Mouse (Mus musculus) thymus, postnatal 10 days (tissue): ENCODE measurements around the gene Ppp5c.
"Not testable (repeated sequence)": the region's sequence is repeated elsewhere in the genome, so short reads cannot be mapped to it uniquely, and the experiment has no call there.

Source experiments
- DNase-seq, 2 experiments: peaks; one replicate each; pipeline ENCODE4 v3.0.0; 2021; ENCODE audit warnings: low spot score in 2 of 2

Gene Ppp5c

DNA sequence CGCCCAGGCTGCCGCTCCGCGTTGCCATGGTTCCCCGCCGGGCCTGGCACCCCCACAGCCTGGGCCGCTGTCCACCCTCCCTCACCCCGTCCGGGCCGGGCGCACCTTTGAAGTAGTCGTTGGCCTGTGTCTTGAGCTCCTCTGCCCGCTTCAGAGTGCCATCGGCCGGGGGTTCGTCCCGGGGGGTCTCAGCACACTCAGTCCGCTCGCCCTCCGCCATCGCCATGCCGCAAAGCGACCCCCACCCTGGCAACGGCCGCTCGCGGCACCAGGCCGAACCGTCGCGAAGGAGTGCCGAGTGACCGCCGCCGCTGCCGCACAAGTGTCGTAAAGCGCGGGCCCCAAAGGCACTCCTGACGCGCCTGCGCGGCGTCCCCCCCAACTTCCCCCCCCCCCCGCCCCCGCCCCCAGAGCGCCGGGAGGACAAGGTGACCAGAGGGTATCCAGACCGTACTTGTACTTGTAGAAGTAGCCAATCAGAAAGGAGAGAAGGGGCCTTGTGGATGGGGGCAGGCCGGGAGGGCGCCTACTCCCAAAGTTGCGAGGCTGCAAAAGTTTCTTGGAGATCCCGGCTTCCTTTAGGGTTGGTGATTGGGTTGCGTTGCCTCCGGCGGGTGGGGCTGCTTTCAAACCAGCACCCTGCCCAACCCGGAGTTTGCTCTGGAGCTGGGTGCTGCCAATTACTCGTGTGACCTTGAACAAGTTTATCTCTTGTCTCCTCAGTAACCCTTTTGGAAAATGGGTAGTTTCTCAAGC lies at the start of gene Ppp5c:
TSS of gene Ppp5c (minus strand) at position 337 of the 756 bp plus-strand sequence.
- peak; percentile 76 to 77 for DNase-seq

DNA sequence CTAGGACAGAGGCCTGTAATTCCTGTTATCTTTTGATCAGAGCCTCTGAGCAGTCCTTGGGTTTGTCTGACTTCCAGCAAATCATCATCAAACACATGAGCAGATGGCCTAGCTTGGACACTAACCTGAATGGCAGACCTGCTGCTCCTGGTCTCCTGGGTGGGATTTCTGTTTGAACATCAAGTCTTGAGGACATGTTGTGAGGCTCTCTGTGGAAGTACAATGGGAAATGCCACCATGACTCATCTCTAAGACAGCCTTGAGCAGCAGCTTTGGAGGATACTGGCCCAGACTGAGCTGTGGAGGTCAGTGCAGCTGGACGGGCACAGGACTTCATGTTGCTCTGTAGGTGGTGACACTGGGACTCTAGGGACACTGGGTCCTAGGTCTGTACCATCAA lies 48.8 kb upstream of the Ppp5c start:
- no peak for DNase-seq

DNA sequence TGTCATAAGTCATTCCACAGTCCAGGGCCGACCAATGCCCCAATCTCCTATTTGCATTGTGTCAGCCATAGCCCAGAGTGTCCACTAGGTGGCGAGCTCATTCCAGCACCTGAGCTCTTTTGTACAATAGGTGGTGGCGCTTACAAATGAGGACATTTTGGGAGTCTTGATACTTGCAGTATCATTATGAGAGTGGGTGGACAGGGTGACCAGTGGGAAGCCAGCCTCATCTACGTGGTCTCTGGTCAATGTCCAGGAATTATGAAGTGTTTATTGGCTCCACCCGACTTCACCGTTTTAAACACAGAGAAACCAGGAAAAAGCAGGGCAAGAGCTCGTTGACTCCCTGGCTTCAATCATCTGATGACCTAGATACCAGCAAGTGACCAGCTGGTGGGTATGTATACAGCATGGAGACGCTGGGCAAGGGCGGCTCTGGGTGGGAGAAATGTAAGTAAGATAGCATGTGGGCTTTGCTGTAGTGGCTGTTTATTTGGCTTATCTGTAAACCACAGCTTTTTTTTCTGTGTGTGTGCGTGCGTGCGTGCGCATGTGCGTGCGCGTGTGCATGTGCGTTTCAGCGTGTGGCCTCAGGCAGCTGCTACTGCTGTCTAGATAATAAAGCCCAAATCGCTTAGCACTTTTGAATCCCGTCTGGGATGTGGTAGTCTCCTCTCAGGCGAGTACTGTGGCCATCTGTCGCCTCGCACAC lies 46.3 kb upstream of the Ppp5c start, which contains the start of gene Psg16:
TSS of gene Psg16 (plus strand) at position 137 of the 712 bp plus-strand sequence.
- peak in 1 of 2 experiments; percentile 59 for DNase-seq

DNA sequence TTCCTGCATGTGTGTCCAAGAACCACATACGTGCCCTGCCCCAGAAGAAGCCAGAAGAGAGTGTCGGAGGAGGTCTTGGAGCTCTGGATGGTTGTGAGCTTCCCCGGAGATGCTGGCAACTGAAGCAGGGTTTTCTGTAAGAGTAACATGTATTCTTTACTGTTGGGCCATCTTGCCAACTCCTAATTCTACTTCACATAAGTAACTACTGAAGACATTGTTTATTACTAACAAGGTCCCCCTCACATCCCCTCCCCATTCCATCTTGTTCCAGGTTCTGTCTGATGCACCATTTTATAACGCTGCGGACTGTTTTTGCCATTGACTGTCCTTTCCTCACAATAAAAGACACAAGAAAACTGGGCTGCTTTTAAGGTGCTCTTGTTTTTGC lies 45.8 kb upstream of the Ppp5c start:
- DNase-seq, result no peak

DNA sequence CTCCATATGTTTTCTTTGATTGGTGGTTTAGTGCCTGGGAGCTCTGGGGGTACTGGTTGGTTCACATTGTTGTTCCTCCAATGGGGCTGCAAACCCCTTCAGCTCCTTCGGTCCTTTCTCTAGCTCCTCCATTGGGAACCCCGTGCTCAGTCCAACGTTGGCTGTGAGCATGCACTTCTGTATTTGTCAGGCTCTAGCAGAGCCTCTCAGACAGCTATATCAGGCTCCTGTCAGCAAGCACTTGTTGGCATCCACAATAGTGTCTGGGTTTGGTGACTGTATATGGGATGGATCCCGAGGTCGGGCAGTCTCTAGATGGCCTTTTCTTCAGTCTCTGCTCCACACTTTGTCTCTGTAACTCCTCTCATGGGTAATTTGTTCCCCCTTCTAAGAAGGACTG lies 39.9 kb upstream of the Ppp5c start:
- not testable (repeated sequence) for DNase-seq

DNA sequence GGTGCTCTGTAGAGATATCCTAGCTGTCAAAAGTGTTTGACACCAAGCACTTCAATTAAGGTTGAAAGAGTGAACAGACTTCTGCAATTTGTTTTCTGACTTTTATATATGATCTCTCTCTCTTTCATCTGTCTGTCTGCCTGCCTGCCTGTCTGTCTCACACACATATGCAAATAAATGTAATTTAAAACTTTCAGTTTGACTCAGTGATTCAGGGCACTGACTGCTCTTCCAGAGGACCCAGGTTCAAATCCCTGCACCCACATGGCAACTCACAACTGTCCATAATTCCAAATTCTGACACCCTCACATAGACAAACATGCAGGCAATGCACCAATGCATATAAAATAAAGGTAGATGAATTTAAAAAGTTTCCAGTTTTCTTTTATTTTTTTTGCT lies 39.3 kb upstream of the Ppp5c start:
- DNase-seq, result no peak

DNA sequence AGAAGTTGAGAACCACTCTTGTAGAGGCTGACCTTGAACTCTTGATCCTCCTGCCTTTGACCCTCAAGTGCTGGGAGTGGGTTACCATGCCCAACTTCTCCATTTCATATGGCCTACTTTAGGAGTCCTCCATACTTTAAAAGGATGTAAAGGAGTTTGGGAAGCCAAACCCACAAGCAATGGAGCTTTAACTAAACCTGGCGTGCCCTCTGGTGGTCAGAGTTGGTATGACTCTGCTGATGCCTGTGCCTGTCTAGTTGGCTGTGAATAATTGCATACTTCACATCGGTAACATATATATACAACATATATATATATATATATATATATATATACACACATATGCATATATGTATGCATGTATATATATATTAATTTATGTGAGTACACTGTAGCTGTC lies 38.7 kb upstream of the Ppp5c start:
- peak; percentile 61 to 83 for DNase-seq

DNA sequence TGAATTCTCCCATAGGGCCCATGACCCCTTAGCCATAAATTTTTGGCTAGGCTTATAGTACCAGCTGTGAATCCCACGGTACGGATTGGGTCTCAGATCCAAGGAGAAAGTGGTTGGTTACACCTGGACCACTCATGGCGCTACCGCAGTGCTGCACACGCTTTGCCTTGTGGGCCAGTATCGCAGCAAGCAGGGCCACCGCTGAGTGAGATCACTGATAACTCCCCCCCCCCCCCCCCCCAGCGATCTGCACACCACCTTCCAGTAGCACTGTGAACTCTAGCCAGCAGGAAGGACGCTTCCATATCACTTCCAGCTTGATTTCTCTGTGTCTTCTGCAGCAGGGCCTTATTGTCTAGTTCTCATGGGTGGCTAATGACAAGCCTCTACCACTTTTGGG lies 37.9 kb upstream of the Ppp5c start:
- DNase-seq, result no peak

DNA sequence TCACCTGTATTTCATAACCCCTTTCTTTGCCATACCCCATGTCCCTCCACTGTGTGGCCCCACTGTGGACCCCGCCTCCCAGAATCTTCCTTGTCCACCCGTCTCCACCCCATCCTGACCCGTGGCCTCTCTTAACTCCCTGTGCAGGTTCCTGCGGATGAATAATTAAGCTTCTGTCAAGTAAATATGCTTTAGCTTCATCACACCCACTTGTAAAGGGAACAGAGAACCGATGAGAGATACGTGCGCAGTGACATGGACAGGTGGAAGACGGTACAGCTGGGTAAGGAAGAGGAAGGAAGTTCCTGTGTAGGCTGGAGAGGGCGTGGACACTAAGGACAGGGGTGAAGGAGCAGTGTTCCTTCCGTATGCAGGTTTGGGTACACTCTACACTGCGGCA lies 35.1 kb upstream of the Ppp5c start:
- no peak for DNase-seq

DNA sequence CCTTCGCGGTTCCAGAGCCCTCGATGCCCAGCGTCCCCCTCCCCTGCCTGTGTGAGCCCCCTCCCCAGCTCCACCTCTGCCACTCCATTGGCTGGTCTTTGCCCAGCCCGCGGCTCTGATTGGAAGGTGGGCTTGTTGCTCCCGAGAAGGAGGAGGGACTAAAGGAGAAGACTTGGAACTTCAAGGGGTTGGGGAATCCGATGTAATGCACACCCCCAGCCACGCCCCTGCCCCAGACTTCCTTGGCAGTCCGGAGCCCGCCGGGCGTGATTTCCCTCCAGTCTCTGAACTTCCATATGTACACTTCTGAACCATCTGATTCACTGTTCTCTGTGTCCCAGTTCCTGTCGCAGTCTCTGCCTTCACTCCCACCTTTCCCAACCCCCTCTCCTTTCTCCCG lies 34.7 kb upstream of the Ppp5c start, which contains the start of gene Hif3a:
TSS of gene Hif3a (minus strand) at position 39 of the 400 bp plus-strand sequence.
- DNase-seq, result no peak

DNA sequence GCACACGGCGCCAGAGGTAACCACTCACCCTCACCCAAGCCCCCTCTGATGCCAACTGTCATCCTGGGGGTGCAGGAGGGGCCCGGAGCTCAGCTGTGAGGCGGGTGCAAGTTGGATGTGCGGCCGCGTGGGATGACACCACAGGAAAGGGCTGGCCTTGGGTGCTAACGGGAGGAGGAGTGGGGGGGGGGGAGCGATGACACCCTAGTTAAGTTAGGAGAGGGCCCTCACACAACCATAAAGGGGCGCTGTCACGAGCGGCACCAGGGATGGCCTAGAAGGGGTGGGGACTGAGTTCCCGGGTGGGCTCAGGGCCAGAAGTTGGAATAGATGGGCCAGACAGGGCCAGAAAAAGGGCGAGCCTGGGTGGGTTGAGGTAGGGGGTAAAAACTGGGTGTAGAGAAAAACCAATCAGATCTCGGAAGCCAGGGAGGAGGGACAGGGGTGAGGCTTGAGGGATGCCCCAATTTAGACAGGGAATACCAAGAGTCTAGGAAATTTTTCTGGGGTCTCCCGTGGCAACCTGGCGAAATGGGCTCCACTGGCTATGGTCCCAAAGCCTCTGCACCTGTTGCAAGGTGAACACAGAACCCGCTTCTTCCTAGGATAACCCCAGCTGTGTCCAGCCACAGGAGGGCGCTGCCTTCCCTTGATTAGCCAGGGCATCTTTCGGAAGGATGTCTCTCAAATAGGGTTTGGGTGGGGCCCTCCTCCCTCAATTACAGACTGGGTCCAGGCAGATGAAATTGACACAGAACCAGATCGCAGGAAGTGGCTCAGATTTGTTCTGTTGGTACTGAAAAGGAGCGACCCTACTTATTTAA lies 33.3 kb upstream of the Ppp5c start:
- peak in 1 of 2 experiments; percentile 21 for DNase-seq

DNA sequence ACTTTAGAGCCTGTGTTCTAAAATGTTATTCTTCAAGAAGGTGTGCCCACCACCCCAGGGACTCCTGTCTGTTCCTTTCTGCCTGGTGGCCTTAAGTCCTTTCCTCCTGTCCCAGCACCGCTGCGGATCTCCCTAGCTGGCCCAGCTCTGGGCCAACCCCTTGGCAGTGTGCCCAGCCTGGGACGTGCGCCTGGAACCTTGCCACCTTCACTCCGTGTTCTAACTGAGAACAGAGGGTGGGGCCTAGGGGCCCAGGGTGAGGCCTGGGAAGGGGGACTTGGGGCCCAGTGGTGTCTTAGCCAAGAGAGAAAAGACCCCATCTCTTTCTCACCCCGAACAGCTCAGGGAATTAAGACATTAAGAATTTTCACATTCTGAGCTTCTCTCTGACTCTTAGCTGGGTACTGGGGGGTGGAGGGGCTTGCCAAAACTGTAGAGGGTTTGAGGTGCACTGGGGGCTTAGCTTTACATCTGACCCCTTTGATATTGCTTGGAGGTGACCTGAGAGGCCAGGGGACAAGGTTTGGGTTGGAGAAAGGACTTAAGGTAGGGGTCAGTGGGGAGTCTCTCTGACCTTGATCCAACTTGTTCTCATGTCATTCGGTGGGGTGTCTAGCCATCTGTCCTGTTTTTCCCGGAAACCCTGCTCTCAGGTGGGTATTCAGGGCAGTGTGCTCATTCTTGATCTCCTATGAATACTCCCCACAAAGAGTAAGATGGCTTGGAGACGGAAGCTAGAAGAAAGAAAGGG lies 32.5 kb upstream of the Ppp5c start:
- peak in 1 of 2 experiments; percentile 36 for DNase-seq

DNA sequence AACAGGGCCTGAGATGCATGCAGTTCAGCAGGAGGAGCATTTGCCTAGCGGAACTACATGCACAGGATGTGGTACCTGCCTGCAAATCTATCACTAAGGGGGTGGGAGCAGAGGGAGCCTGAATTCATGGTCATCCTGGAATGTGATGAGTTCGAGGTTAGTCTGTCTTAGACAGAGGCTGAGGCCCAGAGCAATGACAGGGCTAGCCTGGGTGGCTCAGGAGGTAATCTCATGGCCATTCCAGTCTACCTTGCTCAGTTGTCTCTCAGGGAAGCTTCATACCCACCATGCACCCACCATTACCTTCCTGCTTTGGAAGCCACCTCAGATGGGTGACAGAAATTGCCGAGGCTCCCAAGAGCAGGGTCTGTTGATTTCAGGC lies 31.7 kb upstream of the Ppp5c start:
- DNase-seq, result peak; percentile 20 to 23

DNA sequence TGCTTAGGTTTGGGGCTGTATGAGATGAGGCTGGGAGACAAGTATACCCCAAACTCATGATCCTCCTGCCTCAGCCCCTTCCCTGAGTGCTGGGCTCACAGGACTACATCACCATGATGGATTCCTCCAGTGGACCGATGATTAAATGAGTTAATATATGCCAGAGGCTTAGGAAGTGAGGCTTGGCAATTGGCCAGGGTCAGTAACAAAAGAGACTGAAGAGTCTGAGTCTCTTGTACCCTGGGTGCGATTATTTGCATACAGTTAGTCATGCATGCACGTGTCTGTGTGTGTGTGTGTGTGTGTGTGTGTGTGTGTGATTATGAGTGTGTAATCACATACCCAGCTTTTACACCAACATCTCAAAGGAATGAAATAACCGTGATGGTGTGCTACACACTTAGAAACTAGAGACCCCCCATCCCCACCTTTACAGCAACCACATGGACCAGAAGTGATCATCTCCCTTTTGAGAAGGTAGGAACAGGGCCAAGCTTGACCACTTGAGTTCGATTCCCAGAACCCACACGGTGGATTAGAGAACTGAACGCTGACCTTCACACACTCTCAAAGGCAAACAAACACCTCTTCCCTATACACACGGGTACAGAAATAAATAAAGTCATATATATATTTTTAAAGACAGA lies 31.2 kb upstream of the Ppp5c start:
- no peak for DNase-seq

DNA sequence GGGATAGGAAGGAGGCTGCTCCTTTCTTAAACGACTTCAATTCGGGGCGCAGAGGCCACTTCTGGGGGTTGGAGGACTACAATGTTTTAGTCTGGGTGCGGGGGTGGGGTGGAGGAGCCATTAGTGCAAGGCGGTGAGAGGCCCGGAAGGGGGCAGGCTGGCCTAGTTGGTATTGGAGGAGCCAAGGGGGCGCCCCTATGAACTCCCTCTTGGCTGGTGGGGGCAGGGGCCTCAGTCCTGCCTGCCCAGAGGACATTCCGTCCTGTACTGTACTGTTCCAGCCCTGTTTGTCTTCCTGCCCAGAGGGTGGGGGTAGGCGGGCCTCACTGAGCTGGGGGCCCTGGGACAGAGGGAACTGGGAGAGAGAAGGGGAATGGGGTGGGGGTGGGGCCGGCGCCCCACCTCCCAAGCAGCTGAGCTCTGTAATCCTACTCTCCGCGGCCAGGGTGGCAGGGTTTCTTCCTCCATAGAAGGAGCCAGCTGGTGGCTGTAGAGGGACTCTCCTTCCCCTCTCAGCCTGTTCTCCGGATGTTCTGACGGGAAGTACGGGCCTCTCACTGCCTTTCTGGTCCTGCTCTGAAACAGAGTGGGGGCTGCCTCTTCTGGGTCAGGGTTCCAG lies 30.5 kb upstream of the Ppp5c start:
- DNase-seq, result peak; percentile 67 to 68

DNA sequence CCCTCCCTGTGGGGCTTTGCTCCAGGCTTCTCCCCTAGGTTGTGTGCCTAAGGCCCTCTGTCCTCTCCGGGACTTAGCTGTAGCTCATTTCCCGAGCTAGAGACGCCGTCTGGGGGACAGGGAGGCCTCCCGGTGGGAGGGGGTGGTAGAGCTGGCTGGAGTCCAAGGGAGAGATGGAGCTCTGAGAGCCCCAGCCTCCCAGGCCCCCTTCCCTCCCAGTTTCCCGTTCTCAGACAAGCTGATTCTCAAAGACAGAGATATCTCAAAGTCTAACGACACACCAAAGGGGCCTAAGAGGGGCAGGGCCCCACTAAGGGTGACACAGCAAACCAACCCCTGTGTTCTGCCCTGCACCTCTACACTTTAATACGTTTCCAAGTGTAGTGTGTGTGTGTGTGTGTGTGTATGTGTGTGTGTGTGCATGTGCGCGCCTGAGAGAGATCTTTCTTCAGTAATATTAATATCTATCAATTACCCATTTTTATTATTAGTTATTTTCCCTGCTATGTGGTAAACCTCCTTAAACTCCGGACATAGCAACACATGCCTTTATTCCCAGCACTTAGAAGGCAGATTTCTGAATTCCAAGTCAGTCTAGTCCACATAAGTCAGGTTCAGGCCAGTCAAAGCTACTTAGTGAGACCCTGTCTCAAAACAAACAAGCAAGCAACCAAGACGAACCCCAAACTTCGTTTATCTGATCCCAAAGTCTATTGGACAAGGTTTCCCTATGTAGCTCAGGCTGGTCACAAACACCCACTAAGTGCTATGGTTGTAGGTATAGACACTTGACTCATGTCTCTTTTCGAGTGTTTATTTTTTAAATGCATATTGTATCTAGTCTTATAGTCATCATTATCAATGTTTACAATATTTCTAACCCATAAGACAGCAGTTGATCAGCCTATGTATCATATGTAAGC lies 29.1 kb upstream of the Ppp5c start:
- peak in 1 of 2 experiments; percentile 20 for DNase-seq

DNA sequence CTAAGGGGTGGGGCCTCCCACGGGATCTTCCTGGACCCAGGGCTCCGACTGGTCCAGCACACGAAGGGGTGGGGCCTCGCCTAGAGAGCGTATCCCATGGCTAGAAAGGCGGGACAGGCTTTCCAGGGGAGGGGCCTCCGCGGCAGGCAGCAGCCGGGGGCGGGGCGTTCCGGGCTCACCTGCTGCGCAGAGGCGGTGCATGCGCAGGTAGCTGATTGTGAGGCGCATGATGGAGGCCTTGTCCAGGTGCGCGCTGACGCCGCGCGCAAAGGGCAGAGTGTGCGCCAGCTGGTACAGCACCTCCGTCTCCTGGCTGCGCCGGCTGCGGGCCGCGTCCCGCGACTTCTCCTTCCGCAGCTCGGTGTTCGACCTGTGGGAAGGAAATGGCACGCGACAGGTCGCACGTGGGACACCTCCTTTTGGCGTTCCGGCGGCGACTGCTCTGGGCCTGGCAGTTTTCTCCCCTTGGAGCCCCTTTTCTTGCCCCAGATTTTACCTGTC lies 28.4 kb upstream of the Ppp5c start:
- DNase-seq, result peak; percentile 70 to 72

DNA sequence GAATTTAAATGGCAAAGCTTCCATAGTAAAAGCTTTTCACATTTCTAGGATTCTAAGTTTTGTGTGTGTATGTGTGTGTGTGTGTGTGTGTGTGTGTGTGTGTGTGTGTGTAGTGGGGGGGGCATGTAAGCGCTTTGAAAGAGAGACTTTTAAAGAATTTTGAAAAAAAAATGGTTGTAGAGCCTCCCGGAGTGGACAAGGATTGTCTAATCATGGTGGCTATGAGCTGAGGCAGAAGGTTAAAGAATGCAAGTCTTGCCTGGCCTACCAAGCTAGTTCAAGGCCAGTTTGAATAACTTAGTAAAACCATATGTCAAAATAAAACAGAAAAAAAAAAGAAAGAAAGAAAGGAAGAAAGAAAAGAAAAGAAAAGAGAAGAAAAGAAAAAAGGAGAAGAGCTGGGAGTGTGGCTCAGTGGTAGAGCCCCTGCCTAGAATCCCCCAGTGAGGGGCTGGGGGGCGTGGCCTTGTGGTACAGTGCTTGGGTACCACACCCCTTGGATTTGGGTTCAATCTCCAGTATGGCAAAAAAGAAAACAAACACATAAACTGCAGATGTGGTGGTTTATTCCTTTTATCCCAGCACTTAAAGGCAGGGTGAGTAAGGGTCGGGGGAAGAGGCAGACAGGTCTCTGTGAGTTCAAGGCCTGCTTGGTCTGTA lies 27.7 kb upstream of the Ppp5c start:
- DNase-seq, result no peak
